Mouse (Mus musculus): Measurements from ENCODE around the gene Snap47.

DNA sequence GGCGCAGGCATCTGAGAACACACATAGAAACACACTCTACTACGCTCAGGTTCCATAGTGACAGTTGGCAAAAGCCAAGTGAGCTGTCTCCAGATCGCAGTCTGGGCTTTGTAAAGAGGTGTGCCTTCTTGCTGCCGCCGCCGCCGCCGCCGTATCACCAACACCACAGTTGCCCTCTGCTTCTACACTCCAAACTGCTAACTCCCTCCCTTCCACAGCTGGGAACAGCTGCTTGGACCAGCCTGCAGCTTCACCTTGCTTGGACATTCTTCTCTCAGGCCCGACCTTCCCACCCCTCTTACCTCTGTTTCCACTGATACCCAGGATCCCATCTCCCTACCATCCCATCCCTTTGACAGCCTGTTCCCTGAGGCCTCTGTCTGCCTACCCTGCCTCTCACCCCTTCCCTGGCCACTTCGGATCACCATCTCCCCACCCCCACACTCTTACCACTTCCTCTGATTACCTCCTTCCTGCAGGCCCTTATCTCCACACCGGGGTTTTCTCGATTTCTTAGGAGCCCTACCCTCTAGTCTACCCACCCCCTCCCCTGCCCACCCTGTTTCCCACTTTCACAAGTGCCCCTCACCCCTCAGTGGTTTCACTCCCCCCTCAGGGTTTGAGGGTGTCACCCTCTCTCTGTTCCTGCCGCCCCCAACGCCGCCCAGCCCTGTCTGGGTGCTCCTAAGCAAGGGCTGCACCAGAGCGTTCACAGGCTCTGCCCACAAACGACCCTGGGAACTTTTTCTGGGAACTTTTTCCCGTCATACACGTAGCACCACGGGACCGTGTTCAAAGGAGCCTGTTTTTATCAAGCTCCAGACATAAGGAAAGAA, 53.2 kb downstream of the Snap47 start:
- TF ChIP-seq GATA1 (IDR thresholded peaks at IDR 0.05; ENCODE audit: low read length) (no peak), TAL1 (IDR thresholded peaks at IDR 0.05; ENCODE audit: low read length) (no peak)
